Mouse (Mus musculus) CD4-positive, CD25-positive, alpha-beta regulatory T cell, adult 2 months (primary cell): ENCODE results near the gene Fam57b.

Experiments
- DNase-seq: peaks from one replicate; pipeline ENCODE4 v3.0.0-alpha.2; 2012; ENCODE audit warnings: low read depth, low spot score

Fam57b gene

DNA sequence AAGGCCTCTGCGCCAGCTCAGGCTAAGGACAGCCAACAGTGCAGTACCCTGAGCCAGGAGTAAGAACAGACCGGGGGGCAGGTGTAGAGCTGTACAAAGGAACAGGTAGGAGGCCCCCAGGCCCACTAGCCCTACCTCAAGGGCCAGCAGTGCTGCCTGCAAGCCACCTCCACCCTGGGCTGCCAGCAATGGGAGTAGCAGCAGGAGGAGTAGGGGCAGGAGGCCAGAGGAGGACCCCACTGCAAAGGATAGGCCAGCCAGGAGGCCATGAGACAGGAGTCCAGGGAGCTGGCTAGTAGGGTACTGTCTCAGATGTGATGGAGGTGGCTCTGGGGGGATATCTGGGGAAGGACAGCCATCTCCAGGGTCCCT, 73.0 kb downstream of the Fam57b start:
- no peak for DNase-seq

DNA sequence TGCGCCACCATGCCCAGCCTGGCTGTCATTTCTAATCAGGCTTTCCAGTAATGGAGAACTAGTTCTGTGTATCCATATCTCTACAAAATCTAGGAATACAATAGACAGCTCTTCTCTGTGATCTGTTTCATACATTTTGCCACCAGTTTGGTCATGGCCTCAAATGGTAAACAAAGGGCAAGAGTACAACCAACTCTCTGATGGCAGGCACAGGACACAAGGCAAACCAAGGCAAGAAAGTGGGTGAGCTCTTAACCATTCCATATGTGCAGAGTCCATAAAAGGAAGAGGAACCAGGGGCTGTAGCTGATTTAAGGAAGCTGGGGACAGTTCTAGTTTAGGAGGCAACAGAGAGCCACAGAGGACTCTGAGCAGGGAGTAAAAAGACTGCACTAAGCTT, 79.8 kb downstream of the Fam57b start:
- no peak for DNase-seq
